Mouse (Mus musculus) embryonic facial prominence, embryonic 10.5 days (tissue): ENCODE results near the gene Nlrp9a. TPM values are rescaled to one million over a fixed set of nuclear protein-coding genes. Genes with fewer than 3 reads are reported as not detected.
"Not testable (repeated sequence)": the region's sequence is repeated elsewhere in the genome, so short reads cannot be mapped to it uniquely, and the experiment has no call there.

Experiments used
- DNase-seq: peaks from one replicate; pipeline ENCODE4 v3.0.0-alpha.2; 2017; ENCODE audit warnings: low spot score
- H3K27ac ChIP-seq: fragments of 300-500 bp; sonication (generic); replicated peaks from 2 replicates; pipeline ENCODE4 v1.5.1; 2016; ENCODE audit warnings: mild to moderate bottlenecking
- H3K27me3 ChIP-seq: fragments of 300-500 bp; sonication (generic); replicated peaks from 2 replicates; pipeline ENCODE4 v1.6.1; 2016; ENCODE audit warnings: low read depth, mild to moderate bottlenecking; ENCODE audit not compliant: poor library complexity, severe bottlenecking
- H3K36me3 ChIP-seq: fragments of 300-500 bp; sonication (generic); replicated peaks from 2 replicates; pipeline ENCODE4 v1.6.1; 2016; ENCODE audit warnings: mild to moderate bottlenecking, moderate library complexity
- H3K4me1 ChIP-seq: fragments of 300-500 bp; sonication (generic); 2 replicates; pipeline ENCODE4 v1.6.1; 2016
- H3K4me3 ChIP-seq: fragments of 300-500 bp; sonication (generic); 2 replicates; pipeline ENCODE4 v1.5.1; 2016; ENCODE audit warnings: mild to moderate bottlenecking, moderate library complexity
- H3K9me3 ChIP-seq: fragments of 300-500 bp; sonication (generic); 2 replicates; pipeline ENCODE4 v1.6.1; 2016; ENCODE audit warnings: mild to moderate bottlenecking
- WGBS: fragments of 180-500 bp; shearing (Covaris S2); methylation state at CpG from one replicate; pipeline ENCODE4 v1.1.7; 2016; 5-methylcytosine and 5-hydroxymethylcytosine counted together
- microRNA-seq: library from miRNA; unstranded; fragments of <30 nt; microRNA quantifications from one replicate; pipeline ENCODE4, GENCODE M21; 2017
- polyA plus RNA-seq: library from polyadenylated mRNA; unstranded; fragments of >200 nt; fragmentation: Nextera tagmentation; extraction: Ambion mirVana; gene quantifications from 2 replicates; pipeline ENCODE4 v1.2.1, GENCODE M21; 2016

Gene Nlrp9a
- not detected in 2 replicates for polyA plus RNA-seq

DNA sequence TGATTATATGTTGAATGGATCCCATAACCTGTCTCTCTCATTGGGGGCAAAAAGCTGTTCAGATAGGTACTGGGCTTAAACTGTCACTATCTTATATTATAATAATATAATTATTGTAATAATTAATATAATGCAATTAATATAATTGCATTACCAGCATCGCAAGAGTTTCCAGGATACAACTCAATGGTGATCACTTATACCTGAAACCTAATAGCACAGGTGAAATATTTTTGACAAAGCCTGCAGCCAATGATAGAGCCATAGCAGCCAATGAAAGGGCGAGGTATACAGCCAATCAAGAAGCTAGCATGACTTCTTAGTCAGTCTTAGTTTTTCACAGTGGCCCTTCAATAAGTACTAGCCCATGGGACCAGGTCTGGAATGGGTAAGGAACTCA is at the start of gene Nlrp9a:
Gene Nlrp9a (plus strand): TSS at position 301 of the 400 bp plus-strand sequence.
- WGBS: 59% methylated on average over 2 of the region's 2 CpGs
- not testable (repeated sequence) for H3K27me3 ChIP-seq

DNA sequence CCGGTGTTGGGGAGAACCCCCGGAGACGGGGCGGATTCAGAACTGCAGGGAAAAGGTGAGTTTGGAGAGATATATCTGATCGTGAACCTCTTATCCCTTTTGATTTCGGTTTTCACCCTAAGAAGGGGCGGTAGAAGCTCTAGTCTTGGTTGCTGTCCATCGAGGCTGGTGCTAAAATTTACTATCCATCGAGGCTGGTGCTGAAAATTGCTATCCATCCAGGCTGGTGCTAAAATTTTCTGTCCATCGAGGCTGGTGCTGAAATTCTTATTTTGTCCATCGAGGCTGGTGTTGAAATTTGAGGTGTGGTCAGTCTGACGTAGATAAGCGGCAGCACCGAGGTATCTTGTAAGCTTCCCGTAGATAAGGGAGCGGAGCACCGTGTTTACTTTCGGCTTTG is 45.3 kb upstream of the Nlrp9a start:
- H3K36me3 ChIP-seq, DNase-seq, H3K4me1 ChIP-seq, H3K4me3 ChIP-seq, H3K27ac ChIP-seq, H3K27me3 ChIP-seq: not testable (repeated sequence)
- H3K9me3 ChIP-seq: peaks cover 15% of the 10 kb centered on the region
- WGBS: 84% methylated on average over 18 of the region's 18 CpGs

More for the DNA sequence above, at the start of gene Nlrp9a:
- not testable (repeated sequence) for H3K27ac ChIP-seq, H3K4me1 ChIP-seq, H3K9me3 ChIP-seq, DNase-seq, H3K36me3 ChIP-seq, H3K4me3 ChIP-seq

DNA sequence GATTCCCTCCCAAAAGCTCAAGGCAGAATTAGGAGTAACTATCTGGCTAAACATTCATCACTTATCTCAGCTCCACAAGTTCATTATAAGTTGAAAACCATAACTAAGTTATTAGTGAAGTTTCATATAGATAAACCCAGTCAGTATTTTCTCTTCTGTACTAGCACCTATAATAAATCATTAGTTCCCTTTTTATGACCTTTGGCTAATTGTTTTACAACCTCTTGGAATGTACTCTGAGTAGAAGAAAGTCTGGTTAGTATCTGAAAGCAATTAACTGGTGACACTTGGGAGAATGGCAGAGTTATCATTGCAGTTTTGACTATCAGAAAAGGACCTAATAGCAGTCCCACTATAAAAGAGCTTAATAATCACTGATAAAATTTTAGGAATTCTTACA is 54.3 kb downstream of the Nlrp9a start:
- Histone ChIP-seq H3K27me3 (no peaks in the 10 kb centered on the region), H3K36me3 (no peaks in the 10 kb centered on the region), H3K27ac (no peak overlapping the region), H3K9me3 (no peaks in the 10 kb centered on the region), H3K4me1 (no peaks in the 10 kb centered on the region), H3K4me3 (no peak overlapping the region)
- no peak for DNase-seq

DNA sequence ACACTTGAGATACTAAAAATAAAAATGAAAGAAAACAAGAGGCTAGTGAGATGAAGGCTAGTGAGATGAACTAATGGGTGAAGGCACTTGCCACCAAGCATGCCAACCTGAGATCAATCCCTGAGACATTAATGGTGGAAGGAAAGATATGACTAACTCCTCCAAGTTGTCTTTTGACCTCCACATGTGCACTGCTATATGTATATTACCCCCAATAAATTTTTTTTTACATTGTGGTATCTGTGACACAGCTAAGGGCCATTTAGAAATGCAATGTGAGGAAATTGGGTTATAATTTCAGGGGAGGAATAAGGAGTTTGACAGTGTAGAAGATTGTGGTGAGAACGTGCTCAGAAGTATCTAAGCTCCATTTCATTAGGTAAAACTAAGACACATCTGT is 55.0 kb downstream of the Nlrp9a start:
- WGBS: 86% methylated on average over 1 of the region's 1 CpGs
- Histone ChIP-seq H3K36me3 (no peaks in the 10 kb centered on the region), H3K27me3 (no peaks in the 10 kb centered on the region), H3K4me3 (no peak overlapping the region), H3K4me1 (no peaks in the 10 kb centered on the region), H3K9me3 (no peaks in the 10 kb centered on the region), H3K27ac (no peak overlapping the region)
- DNase-seq: no peak

GRCm38 (mm10) chr7:26618364-26618763 is 83.5 kb downstream of the Nlrp9a start, which contains the start of gene Vmn1r185:
TSS of gene Vmn1r185 (minus strand) at chr7:26618464.
- H3K36me3 ChIP-seq, H3K4me1 ChIP-seq, H3K9me3 ChIP-seq, DNase-seq, H3K27me3 ChIP-seq, H3K27ac ChIP-seq, H3K4me3 ChIP-seq: not testable (repeated sequence)
- WGBS: 82% methylated on average over 1 of the region's 1 CpGs

Small RNAs within 50 kb of the gene (microRNA-seq; reads per million reads assigned to microRNA genes)
- gene Gm25947: not detected

Other genes with a start within 250 kb of the Nlrp9a start
- not detected in 2 replicates for gene Cyp2a4, start 227.9 kb upstream of the Nlrp9a start, polyA plus RNA-seq
- not detected in 2 replicates for gene Nlrp9c, start 131.3 kb upstream of the Nlrp9a start, polyA plus RNA-seq
- not detected in 2 replicates for gene Nlrp4a, start 99.9 kb upstream of the Nlrp9a start, polyA plus RNA-seq
- gene Vmn1r185, start 83.4 kb downstream of the Nlrp9a start, polyA plus RNA-seq: not detected in 2 replicates
- not detected in 2 replicates for gene Cyp2b23, start 151.4 kb downstream of the Nlrp9a start, polyA plus RNA-seq
- 0.05 TPM in 1 of 2 replicates, not detected in the other for gene Cyp2b19, start 222.1 kb downstream of the Nlrp9a start, polyA plus RNA-seq